Comparison of ENCODE assay signal across 10 mouse cellular contexts in genomic region chr8:87234336-87234735, GRCm38 (mm10).
A peak's percentile ranks its signal among the peaks of the same experiment; 100 is the strongest.
DNase-seq lines count a peak whose midpoint lies in the region; ATAC-seq and TF ChIP-seq lines count a peak whose summit lies in the region.
"Had no signal": no experiment of that assay in that cellular context is flagged by ENCODE, and none has a peak within 500 bp of the region (broad histone marks: within the 10 kb centered on the region; RNA-seq: fewer than 3 reads in every experiment).

No protein-coding gene starts in this region.

- H3K4me2 ChIP-seq in kidney, embryonic 15.5 days = peak overlapping the region; percentile 43
- 0 out of 2 replicates have a peak overlapping the region, but pooled peaks have one; percentile 10 for H3K4me2 ChIP-seq in hindbrain, postnatal 0 days (ENCODE audit: low read depth, low read length)
- H3K4me2 ChIP-seq in intestine, embryonic 15.5 days (replicated peaks) = no peak overlapping the region

- DNase-seq in kidney, adult 18-20 months = no peak
- DNase-seq in cerebellum, postnatal 14 days = peak; percentile 90 to 95
- peak; percentile 73 for DNase-seq in hindbrain, postnatal 0 days (ENCODE audit: low spot score)
- DNase-seq in retina, embryonic 14.5 days (ENCODE audit: low spot score) = peak; percentile 38
- no peak for DNase-seq in thymus, postnatal 0 days (ENCODE audit: low spot score)
- DNase-seq in urinary bladder, postnatal 25 days (ENCODE audit: low spot score) = no peak
- DNase-seq: kidney, adult 2 months had no signal

- no peak for TF ChIP-seq CTCF in hindbrain, postnatal 0 days (IDR thresholded peaks at IDR 0.05; ENCODE audit: low read depth)

- H3K27ac ChIP-seq in kidney, embryonic 15.5 days = peak overlapping the region; percentile 68
- peak overlapping the region; percentile 76 for H3K27ac ChIP-seq in hindbrain, postnatal 0 days
- no peak overlapping the region for H3K27ac ChIP-seq in intestine, embryonic 15.5 days
- H3K27ac ChIP-seq: left cerebral cortex, adult 2 months had no signal

- H3K4me1 ChIP-seq in kidney, embryonic 15.5 days = peaks cover 37% of the 10 kb centered on the region
- H3K4me1 ChIP-seq in hindbrain, postnatal 0 days (ENCODE audit: insufficient read depth, low read length) = peaks cover 20% of the 10 kb centered on the region
- H3K4me1 ChIP-seq in intestine, embryonic 15.5 days (replicated peaks) = no peaks in the 10 kb centered on the region

- H3K9ac ChIP-seq in kidney, embryonic 15.5 days = no peak overlapping the region
- no peak overlapping the region for H3K9ac ChIP-seq in hindbrain, postnatal 0 days (replicated peaks; ENCODE audit: low read length)
- H3K9ac ChIP-seq in intestine, embryonic 15.5 days = no peak overlapping the region

- WGBS in kidney, embryonic 15.5 days = 63% methylated on average over 5 of the region's 5 CpGs
- 23% methylated on average over 5 of the region's 5 CpGs for whole genome bisulfite sequencing in hindbrain, postnatal 0 days
- WGBS in intestine, embryonic 15.5 days = 77% methylated on average over 5 of the region's 5 CpGs

- H3K9me3 ChIP-seq in kidney, embryonic 15.5 days (replicated peaks) = no peaks in the 10 kb centered on the region
- H3K9me3 ChIP-seq in hindbrain, postnatal 0 days (ENCODE audit: low read length) = no peaks in the 10 kb centered on the region
- H3K9me3 ChIP-seq in intestine, embryonic 15.5 days = no peaks in the 10 kb centered on the region

- no peaks in the 10 kb centered on the region for H3K36me3 ChIP-seq in kidney, embryonic 15.5 days
- H3K36me3 ChIP-seq in hindbrain, postnatal 0 days (ENCODE audit: insufficient read depth, low read length) = no peaks in the 10 kb centered on the region
- no peaks in the 10 kb centered on the region for H3K36me3 ChIP-seq in intestine, embryonic 15.5 days

- H3K4me3 ChIP-seq in kidney, embryonic 15.5 days (replicated peaks) = no peak overlapping the region
- no peak overlapping the region for H3K4me3 ChIP-seq in hindbrain, postnatal 0 days (ENCODE audit: low read length)
- H3K4me3 ChIP-seq in intestine, embryonic 15.5 days (replicated peaks) = no peak overlapping the region
- H3K4me3 ChIP-seq: left cerebral cortex, adult 2 months had no signal

- no peak for ATAC-seq in kidney, embryonic 15.5 days (replicated peaks; ENCODE audit: low FRiP score)
- ATAC-seq in hindbrain, postnatal 0 days = peak; percentile 64
- no peak for ATAC-seq in intestine, embryonic 15.5 days

- 0 out of 2 replicates have a peak, but pooled peaks cover 5% of the 10 kb centered on the region for H3K27me3 ChIP-seq in kidney, embryonic 15.5 days
- no peaks in the 10 kb centered on the region for H3K27me3 ChIP-seq in hindbrain, postnatal 0 days (ENCODE audit: insufficient read depth, low read length)
- no peaks in the 10 kb centered on the region for H3K27me3 ChIP-seq in intestine, embryonic 15.5 days (replicated peaks)

Comparison
In these comparisons a context has a peak if more than half of its experiments do, and no peak if none do; other contexts are left out.
1. DNase-seq: peak in cerebellum, postnatal 14 days (2 of 2), hindbrain, postnatal 0 days (single experiment) and retina, embryonic 14.5 days (single experiment); none in kidney, adult 18-20 months (single experiment), thymus, postnatal 0 days (single experiment) and urinary bladder, postnatal 25 days (single experiment).